26 mouse cellular contexts compared by ENCODE assay signal in genomic region chr2:44309124-44309523, GRCm38 (mm10).
"Had no signal": no experiment of that assay in that cellular context is flagged by ENCODE, and none has a peak within 500 bp of the region (broad histone marks: within the 10 kb centered on the region; RNA-seq: fewer than 3 reads in every experiment).

No protein-coding gene starts in this region.

- H3K9me3 ChIP-seq: heart, embryonic 10.5 days; heart, embryonic 12.5 days; hindbrain, embryonic 10.5 days; hindbrain, embryonic 12.5 days; intestine, embryonic 15.5 days; kidney, embryonic 15.5 days; limb, embryonic 13.5 days; limb, embryonic 15.5 days; liver, embryonic 12.5 days had no signal

- H3K4me3 ChIP-seq: gastrocnemius, adult 2 months; heart, embryonic 10.5 days; heart, embryonic 12.5 days; hindbrain, embryonic 10.5 days; hindbrain, embryonic 12.5 days; intestine, embryonic 15.5 days; kidney, embryonic 15.5 days; limb, embryonic 13.5 days; limb, embryonic 15.5 days; liver, embryonic 12.5 days had no signal

- ATAC-seq: inflammation-experienced regulatory T-cells, adult 6 months; intestine, embryonic 15.5 days; intestine, postnatal 0 days; liver, embryonic 12.5 days had no signal

- H3K27ac ChIP-seq: gastrocnemius, adult 2 months; heart, embryonic 10.5 days; hindbrain, embryonic 10.5 days; hindbrain, embryonic 12.5 days; intestine, embryonic 15.5 days; kidney, embryonic 15.5 days; kidney, postnatal 0 days; limb, embryonic 13.5 days; liver, embryonic 12.5 days; liver, embryonic 14.5 days had no signal

- H3K4me1 ChIP-seq: intestine, embryonic 15.5 days had no signal

- H3K27me3 ChIP-seq: heart, embryonic 12.5 days; hindbrain, embryonic 12.5 days; intestine, embryonic 15.5 days; kidney, embryonic 15.5 days; limb, embryonic 13.5 days; limb, embryonic 15.5 days; liver, embryonic 12.5 days had no signal

- H3K9ac ChIP-seq: heart, embryonic 12.5 days; hindbrain, embryonic 12.5 days; intestine, embryonic 15.5 days; kidney, embryonic 15.5 days; limb, embryonic 13.5 days; limb, embryonic 15.5 days; liver, embryonic 12.5 days; liver, embryonic 14.5 days had no signal

- H3K36me3 ChIP-seq: heart, embryonic 10.5 days; heart, embryonic 12.5 days; hindbrain, embryonic 10.5 days; hindbrain, embryonic 12.5 days; intestine, embryonic 15.5 days; kidney, embryonic 15.5 days; limb, embryonic 13.5 days; limb, embryonic 15.5 days; liver, embryonic 12.5 days had no signal

- H3K4me2 ChIP-seq: heart, embryonic 12.5 days; hindbrain, embryonic 12.5 days; intestine, embryonic 15.5 days; kidney, embryonic 15.5 days; limb, embryonic 15.5 days; liver, embryonic 12.5 days had no signal

- DNase-seq: gastrocnemius, adult 2 months; gastrocnemius, postnatal 10 days; gastrocnemius, postnatal 25 days; heart, adult 18-20 months; heart, postnatal 10 days; heart, postnatal 4 days; kidney, adult 18-20 months; kidney, adult 9 months; kidney, postnatal 14 days; kidney, postnatal 36 days; layer of hippocampus, adult 9-11 months; layer of hippocampus, postnatal 36 days; left cerebral cortex, postnatal 4 days had no signal
